Mouse (Mus musculus) midbrain, embryonic 12.5 days (tissue): ENCODE results near the gene Trim60. TPM values are rescaled to one million over a fixed set of nuclear protein-coding genes. Genes with fewer than 3 reads are reported as not detected.

Experiments
- ATAC-seq: fragments of 200-750 bp; cut with Nextera tagmentation; 2 replicates; pipeline ENCODE4 v1.8.0; 2017; ENCODE audit warnings: low read depth, moderate TSS enrichment, moderate library complexity; ENCODE audit not compliant: low FRiP score
- H3K27ac ChIP-seq: fragments of 300-500 bp; sonication (generic); replicated peaks from 2 replicates; pipeline ENCODE4 v1.5.1; 2016; ENCODE audit warnings: mild to moderate bottlenecking
- H3K27me3 ChIP-seq: fragments of 300-500 bp; sonication (generic); 2 replicates; pipeline ENCODE4 v1.6.1; 2016; ENCODE audit warnings: mild to moderate bottlenecking
- H3K36me3 ChIP-seq: fragments of 300-500 bp; sonication (generic); 2 replicates; pipeline ENCODE4 v1.6.1; 2016
- H3K4me1 ChIP-seq: fragments of 300-500 bp; sonication (generic); 2 replicates; pipeline ENCODE4 v1.6.1; 2016
- H3K4me2 ChIP-seq: fragments of 300-500 bp; sonication (generic); replicated peaks from 2 replicates; pipeline ENCODE4 v1.6.1; 2016; ENCODE audit warnings: mild to moderate bottlenecking, moderate library complexity
- H3K4me3 ChIP-seq: fragments of 300-500 bp; sonication (generic); 2 replicates; pipeline ENCODE4 v1.5.1; 2016; ENCODE audit warnings: mild to moderate bottlenecking
- H3K9ac ChIP-seq: fragments of 300-500 bp; sonication (generic); replicated peaks from 2 replicates; pipeline ENCODE4 v1.6.1; 2016; ENCODE audit warnings: mild to moderate bottlenecking, moderate library complexity
- H3K9me3 ChIP-seq: fragments of 300-500 bp; sonication (generic); 2 replicates; pipeline ENCODE4 v1.6.1; 2016; ENCODE audit warnings: mild to moderate bottlenecking
- WGBS: fragments of 180-500 bp; shearing (Covaris S2); methylation state at CpG from one replicate; pipeline ENCODE4 v1.1.7; 2016; 5-methylcytosine and 5-hydroxymethylcytosine counted together
- polyA plus RNA-seq: library from polyadenylated mRNA; unstranded; fragments of >200 nt; fragmentation: Nextera tagmentation; extraction: Ambion mirVana; gene quantifications from 2 replicates; pipeline ENCODE4 v1.2.1, GENCODE M21; 2016

Gene Trim60
- polyA plus RNA-seq, result not detected in 2 replicates

DNA sequence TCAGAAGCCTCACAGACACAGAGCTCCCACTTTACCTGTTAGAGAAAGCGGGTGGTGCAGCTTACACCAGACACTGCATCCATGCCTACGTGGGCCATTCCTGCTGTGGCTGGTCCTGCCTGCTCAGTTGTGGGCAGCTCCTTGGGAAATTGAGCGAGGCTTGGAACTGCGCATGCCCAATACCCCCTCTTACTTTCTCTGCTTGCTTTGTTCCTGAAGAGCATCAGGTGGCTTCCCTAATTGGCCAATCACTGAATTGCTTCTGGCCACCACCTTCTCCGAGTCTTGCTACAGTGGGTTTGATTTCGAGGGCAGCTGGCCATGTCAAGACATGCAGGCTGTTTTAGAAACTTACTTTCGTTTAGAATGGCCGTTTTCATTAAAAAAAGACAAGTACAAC lies at the start of gene Trim60, which contains the start of gene Trim61:
Trim60 (minus strand) TSS at position 162 of the 400 bp plus-strand sequence.
Trim61 (minus strand) TSS at position 101 of the 400 bp plus-strand sequence.
- H3K4me2 ChIP-seq, result no peak within 1 kb of the TSS
- H3K9ac ChIP-seq, result no peak within 1 kb of the TSS
- no peak within 1 kb of the TSS for H3K4me3 ChIP-seq
- no peak within 1 kb of the TSS for H3K27ac ChIP-seq
- no peaks in the 10 kb centered on the region for H3K36me3 ChIP-seq
- H3K9me3 ChIP-seq, result no peaks in the 10 kb centered on the region
- no peaks in the 10 kb centered on the region for H3K27me3 ChIP-seq
- no peak for ATAC-seq
- 93% methylated on average over 8 of the region's 8 CpGs for WGBS
- H3K4me1 ChIP-seq, result no peaks in the 10 kb centered on the region

DNA sequence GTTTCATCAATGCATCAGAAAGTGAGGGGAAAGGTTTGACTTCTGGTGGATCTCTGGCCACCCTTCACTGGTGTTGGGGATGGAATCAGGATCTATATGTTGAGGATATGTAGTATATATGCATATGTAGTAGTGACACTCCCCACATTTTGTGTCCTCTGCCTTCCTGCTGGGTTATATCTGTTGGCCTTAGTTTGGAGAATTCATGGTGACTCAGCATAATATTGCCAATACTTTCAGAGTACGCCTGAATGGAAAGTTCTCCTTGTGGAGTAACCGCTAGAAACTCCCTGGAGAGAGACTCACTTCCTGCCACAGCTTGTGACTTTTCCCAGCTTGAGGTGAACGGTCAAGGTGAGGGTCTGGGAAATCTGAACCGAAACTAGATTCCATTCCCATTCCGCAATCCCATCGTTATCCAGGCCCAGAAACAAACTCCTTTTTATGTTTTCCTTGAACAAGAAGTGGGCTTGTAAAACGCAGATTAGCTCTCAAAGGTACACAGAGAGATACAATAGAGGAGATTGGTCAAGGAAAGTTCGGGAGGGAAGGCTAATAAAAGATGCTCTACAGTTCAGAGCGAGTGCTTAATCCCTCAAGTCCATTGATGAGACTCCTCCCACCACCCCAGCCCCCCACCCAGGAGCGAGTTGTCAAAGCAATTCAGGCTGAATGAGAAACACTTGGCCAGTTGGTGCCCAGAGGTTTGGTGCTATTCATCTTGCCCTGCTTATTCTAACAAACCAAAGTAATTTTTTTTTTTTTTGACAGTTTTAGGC lies 49.5 kb upstream of the Trim60 start:
- no peaks in the 10 kb centered on the region for H3K36me3 ChIP-seq
- no peak overlapping the region for H3K4me3 ChIP-seq
- 0 out of 2 replicates have a peak, but pooled peaks cover 6% of the 10 kb centered on the region for H3K4me1 ChIP-seq
- WGBS, result 26% methylated on average over 10 of the region's 10 CpGs
- H3K27me3 ChIP-seq, result peaks cover 19% of the 10 kb centered on the region
- ATAC-seq, result peak; percentile 85
- no peak overlapping the region for H3K9ac ChIP-seq
- H3K27ac ChIP-seq, result no peak overlapping the region
- H3K9me3 ChIP-seq, result no peaks in the 10 kb centered on the region
- peak overlapping the region; percentile 34 for H3K4me2 ChIP-seq

DNA sequence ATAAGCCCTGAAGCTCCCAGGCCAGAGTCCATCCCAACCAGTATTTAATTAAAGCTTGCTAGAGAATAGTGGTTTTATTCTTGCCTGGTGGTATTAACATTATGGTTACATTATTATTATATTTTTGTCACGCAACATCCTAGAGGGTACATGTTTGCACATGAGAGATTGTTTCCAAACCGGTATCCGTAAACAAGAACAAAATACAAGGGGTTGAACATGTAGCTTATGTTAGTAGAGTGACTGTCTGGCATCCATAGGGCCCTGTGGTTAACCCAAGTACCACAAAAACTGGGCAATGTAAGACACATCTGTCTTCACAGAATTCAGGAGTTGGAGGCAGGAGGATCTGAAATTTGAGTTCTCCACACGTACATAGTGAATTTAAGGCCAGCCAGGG lies 48.6 kb upstream of the Trim60 start:
- no peak overlapping the region for H3K9ac ChIP-seq
- peaks cover 19% of the 10 kb centered on the region for H3K27me3 ChIP-seq
- no peak overlapping the region for H3K4me2 ChIP-seq
- H3K4me3 ChIP-seq, result no peak overlapping the region
- H3K4me1 ChIP-seq, result 0 out of 2 replicates have a peak, but pooled peaks cover 6% of the 10 kb centered on the region
- no peak for ATAC-seq
- H3K27ac ChIP-seq, result no peak overlapping the region
- no peaks in the 10 kb centered on the region for H3K9me3 ChIP-seq
- H3K36me3 ChIP-seq, result no peaks in the 10 kb centered on the region
- WGBS, result 96% methylated on average over 4 of the region's 4 CpGs

DNA sequence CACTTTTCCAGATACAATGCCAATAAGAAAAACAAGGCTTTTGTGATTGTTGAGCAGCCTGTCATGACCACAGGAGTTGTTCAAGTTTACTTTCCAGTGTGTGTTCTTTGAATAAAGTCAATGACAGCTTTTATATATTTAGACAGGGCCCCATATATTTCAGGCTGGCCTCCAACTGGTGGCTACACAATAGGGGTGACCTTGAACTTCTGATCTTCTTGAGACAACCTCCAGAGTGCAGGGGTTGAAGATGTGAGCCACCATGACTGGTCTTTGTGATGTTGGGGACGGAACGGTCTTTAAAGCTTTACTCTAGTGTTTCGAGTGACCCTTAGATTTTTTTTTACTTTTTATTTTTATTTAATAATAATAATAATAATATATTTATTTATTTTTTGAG lies 47.2 kb upstream of the Trim60 start:
- Histone ChIP-seq H3K27ac (no peak overlapping the region), H3K4me3 (no peak overlapping the region), H3K9ac (no peak overlapping the region), H3K4me1 (0 out of 2 replicates have a peak, but pooled peaks cover 6% of the 10 kb centered on the region), H3K36me3 (no peaks in the 10 kb centered on the region), H3K27me3 (peaks cover 19% of the 10 kb centered on the region), H3K4me2 (no peak overlapping the region), H3K9me3 (no peaks in the 10 kb centered on the region)
- WGBS, result 98% methylated on average over 3 of the region's 3 CpGs
- ATAC-seq, result no peak

GRCm38 (mm10) chr8:65064071-65064470 lies 45.7 kb upstream of the Trim60 start:
- H3K4me2 ChIP-seq, result no peak overlapping the region
- 62% methylated on average over 2 of the region's 2 CpGs for WGBS
- peaks cover 19% of the 10 kb centered on the region for H3K27me3 ChIP-seq
- H3K9ac ChIP-seq, result no peak overlapping the region
- no peaks in the 10 kb centered on the region for H3K36me3 ChIP-seq
- H3K4me1 ChIP-seq, result 0 out of 2 replicates have a peak, but pooled peaks cover 6% of the 10 kb centered on the region
- no peak overlapping the region for H3K4me3 ChIP-seq
- ATAC-seq, result no peak
- no peaks in the 10 kb centered on the region for H3K9me3 ChIP-seq
- H3K27ac ChIP-seq, result no peak overlapping the region

DNA sequence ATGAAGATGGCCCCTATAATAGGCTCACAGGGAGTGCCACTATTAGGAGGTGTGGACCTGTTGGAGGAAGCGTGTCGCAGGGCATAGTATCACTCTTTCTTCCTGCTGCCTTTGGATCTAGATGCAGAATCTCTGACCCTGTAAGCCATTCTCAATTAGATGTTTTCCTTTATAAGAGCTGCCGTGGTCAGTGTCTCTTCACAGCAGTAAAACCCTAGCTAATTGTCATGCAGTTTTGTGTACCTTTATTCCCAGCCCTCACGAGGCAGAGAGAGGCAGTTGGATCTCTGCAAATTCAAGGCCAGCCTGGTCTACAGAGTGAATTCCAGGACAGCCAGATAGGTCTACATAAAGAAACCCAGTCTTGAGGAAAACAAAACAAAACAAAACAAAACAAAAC lies 43.8 kb upstream of the Trim60 start:
- no peaks in the 10 kb centered on the region for H3K9me3 ChIP-seq
- H3K4me3 ChIP-seq, result no peak overlapping the region
- no peak for ATAC-seq
- no peaks in the 10 kb centered on the region for H3K4me1 ChIP-seq
- H3K27ac ChIP-seq, result no peak overlapping the region
- no peak overlapping the region for H3K4me2 ChIP-seq
- no peak overlapping the region for H3K9ac ChIP-seq
- peaks cover 17% of the 10 kb centered on the region for H3K27me3 ChIP-seq
- 65% methylated on average over 4 of the region's 4 CpGs for WGBS
- no peaks in the 10 kb centered on the region for H3K36me3 ChIP-seq

DNA sequence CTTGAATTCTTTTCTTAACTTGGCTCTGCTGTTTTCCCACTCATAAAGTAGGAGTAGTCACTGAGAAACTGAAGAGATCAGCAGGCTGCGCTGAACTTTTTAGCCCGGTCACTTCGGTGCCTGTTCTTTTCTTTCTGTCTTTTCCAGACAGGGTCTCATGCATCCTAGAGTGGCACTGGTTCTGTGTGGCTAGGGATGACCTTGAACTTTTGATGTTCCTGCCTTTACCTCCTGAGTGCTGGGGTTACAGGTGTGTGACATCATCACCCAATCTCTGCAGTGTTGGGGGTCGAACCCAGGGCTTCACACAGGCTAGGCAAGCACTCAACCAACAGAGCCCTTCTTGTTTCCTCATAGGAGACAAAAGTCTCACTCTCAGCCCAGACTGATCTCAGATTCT lies 38.3 kb upstream of the Trim60 start:
- H3K4me1 ChIP-seq, result no peaks in the 10 kb centered on the region
- H3K27me3 ChIP-seq, result no peaks in the 10 kb centered on the region
- H3K4me3 ChIP-seq, result no peak overlapping the region
- 92% methylated on average over 4 of the region's 4 CpGs for WGBS
- H3K27ac ChIP-seq, result no peak overlapping the region
- no peak for ATAC-seq
- H3K9ac ChIP-seq, result no peak overlapping the region
- H3K4me2 ChIP-seq, result no peak overlapping the region
- H3K36me3 ChIP-seq, result no peaks in the 10 kb centered on the region
- no peaks in the 10 kb centered on the region for H3K9me3 ChIP-seq

GRCm38 (mm10) chr8:65053968-65054367 lies 35.6 kb upstream of the Trim60 start:
- Histone ChIP-seq H3K4me3 (no peak overlapping the region), H3K36me3 (no peaks in the 10 kb centered on the region), H3K27me3 (no peaks in the 10 kb centered on the region), H3K27ac (no peak overlapping the region), H3K4me2 (no peak overlapping the region), H3K9me3 (no peaks in the 10 kb centered on the region), H3K9ac (no peak overlapping the region), H3K4me1 (no peaks in the 10 kb centered on the region)
- WGBS, result 72% methylated on average over 5 of the region's 5 CpGs
- ATAC-seq, result no peak

GRCm38 (mm10) chr8:65053554-65053953 lies 35.2 kb upstream of the Trim60 start:
- no peak overlapping the region for H3K9ac ChIP-seq
- 90% methylated on average over 3 of the region's 3 CpGs for WGBS
- no peaks in the 10 kb centered on the region for H3K27me3 ChIP-seq
- H3K4me3 ChIP-seq, result no peak overlapping the region
- H3K36me3 ChIP-seq, result no peaks in the 10 kb centered on the region
- H3K4me2 ChIP-seq, result no peak overlapping the region
- no peak overlapping the region for H3K27ac ChIP-seq
- no peak for ATAC-seq
- H3K9me3 ChIP-seq, result no peaks in the 10 kb centered on the region
- no peaks in the 10 kb centered on the region for H3K4me1 ChIP-seq

GRCm38 (mm10) chr8:65047801-65048200 lies 29.4 kb upstream of the Trim60 start:
- Histone ChIP-seq H3K4me2 (no peak overlapping the region), H3K9ac (no peak overlapping the region), H3K4me1 (no peaks in the 10 kb centered on the region), H3K27me3 (no peaks in the 10 kb centered on the region), H3K36me3 (no peaks in the 10 kb centered on the region), H3K4me3 (no peak overlapping the region), H3K27ac (no peak overlapping the region), H3K9me3 (no peaks in the 10 kb centered on the region)
- 86% methylated on average over 4 of the region's 4 CpGs for WGBS
- no peak for ATAC-seq

DNA sequence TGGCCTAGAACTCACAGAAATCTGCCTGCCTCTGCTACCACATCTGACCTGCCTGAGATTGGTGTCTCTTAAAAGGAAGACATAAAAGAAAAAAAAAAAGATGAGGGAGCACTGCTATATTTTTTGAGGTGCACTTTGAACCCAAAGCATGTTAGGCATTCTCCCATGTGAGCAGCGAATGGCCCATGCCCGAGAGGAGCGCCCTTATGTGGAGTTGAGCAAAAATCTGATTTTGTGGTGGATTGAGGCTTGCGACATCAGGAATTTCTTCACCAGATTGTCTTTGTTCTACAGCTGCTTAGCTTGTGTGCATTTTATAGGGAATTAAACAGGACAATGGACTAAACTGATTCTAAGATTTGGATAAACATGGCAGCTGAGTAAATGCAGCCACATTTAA lies 28.8 kb upstream of the Trim60 start:
- no peaks in the 10 kb centered on the region for H3K9me3 ChIP-seq
- H3K4me2 ChIP-seq, result no peak overlapping the region
- H3K4me1 ChIP-seq, result no peaks in the 10 kb centered on the region
- 91% methylated on average over 4 of the region's 4 CpGs for WGBS
- H3K36me3 ChIP-seq, result no peaks in the 10 kb centered on the region
- no peaks in the 10 kb centered on the region for H3K27me3 ChIP-seq
- no peak for ATAC-seq
- no peak overlapping the region for H3K27ac ChIP-seq
- H3K4me3 ChIP-seq, result no peak overlapping the region
- H3K9ac ChIP-seq, result no peak overlapping the region

DNA sequence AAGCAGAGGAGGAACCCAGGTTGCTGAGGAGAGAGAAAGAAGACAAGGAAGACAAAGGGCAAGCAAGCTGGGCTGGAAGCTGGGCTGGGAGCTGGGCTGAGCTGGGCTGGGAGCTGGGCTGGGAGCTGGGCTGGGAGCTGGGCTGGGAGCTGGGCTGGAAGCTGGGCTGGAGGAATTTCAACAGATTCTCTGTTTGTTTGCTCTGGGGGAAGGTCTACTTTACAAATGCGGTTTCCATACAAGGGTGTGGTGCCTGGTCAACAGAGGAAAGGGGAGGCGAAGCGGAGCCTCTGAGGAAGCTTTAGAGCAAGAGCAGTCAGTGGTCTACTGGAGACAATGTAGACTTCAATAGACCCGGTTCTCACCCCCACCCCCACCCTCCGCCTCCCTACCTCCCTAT lies 28.2 kb upstream of the Trim60 start:
- H3K27ac ChIP-seq, result no peak overlapping the region
- no peaks in the 10 kb centered on the region for H3K4me1 ChIP-seq
- H3K36me3 ChIP-seq, result no peaks in the 10 kb centered on the region
- no peaks in the 10 kb centered on the region for H3K27me3 ChIP-seq
- WGBS, result 30% methylated on average over 5 of the region's 5 CpGs
- ATAC-seq, result no peak
- H3K4me3 ChIP-seq, result no peak overlapping the region
- H3K9ac ChIP-seq, result no peak overlapping the region
- no peaks in the 10 kb centered on the region for H3K9me3 ChIP-seq
- no peak overlapping the region for H3K4me2 ChIP-seq
